Mouse (Mus musculus): ENCODE measurements around the gene Ly6g5c. TPM values are rescaled to one million over a fixed set of nuclear protein-coding genes. Genes with fewer than 3 reads are reported as not detected.
A peak's percentile ranks its signal among the peaks of the same experiment; 100 is the strongest.

Ly6g5c gene
- polyA plus RNA-seq, 1 experiment: 0.28 TPM

GRCm38 (mm10) chr17:35064378-35064877 lies 43.7 kb upstream of the Ly6g5c start:
- Histone ChIP-seq H3K27me3 (ENCODE audit: control insufficient read depth, insufficient read depth, low read length) (no peaks in the 10 kb centered on the region), H3K27ac (ENCODE audit: insufficient read depth, low read length) (peak overlapping the region; percentile 82), H3K4me3 (replicated peaks; ENCODE audit: insufficient read depth, low read depth, low read length) (no peak overlapping the region), H3K4me1 (ENCODE audit: control insufficient read depth, insufficient read depth, low read length) (peaks cover 43% of the 10 kb centered on the region)
- WGBS: 19% methylated on average over 10 of the region's 10 CpGs
- peak; percentile 73 to 79 for DNase-seq
- TF ChIP-seq CTCF (IDR thresholded peaks at IDR 0.05; ENCODE audit: borderline replicate concordance, insufficient read depth, low read depth, low read length): no peak
- TF ChIP-seq POLR2A (IDR thresholded peaks at IDR 0.05; ENCODE audit: borderline replicate concordance, insufficient read depth, low read length): no peak

- Histone ChIP-seq H3K4me1 (ENCODE audit: control insufficient read depth, insufficient read depth, low read length) (peaks cover 45% of the 10 kb centered on the region), H3K4me3 (replicated peaks; ENCODE audit: insufficient read depth, low read depth, low read length) (peak within 1 kb of the TSS; percentile 45), H3K27ac (ENCODE audit: insufficient read depth, low read length) (peak within 1 kb of the TSS; percentile 82), H3K27me3 (ENCODE audit: control insufficient read depth, insufficient read depth, low read length) (no peaks in the 10 kb centered on the region)
- 9% methylated on average over 48 of the region's 48 CpGs for WGBS
- TF ChIP-seq POLR2A (IDR thresholded peaks at IDR 0.05; ENCODE audit: borderline replicate concordance, insufficient read depth, low read length) (peak; percentile 38; the same call in 1 of the 2 replicates), CTCF (IDR thresholded peaks at IDR 0.05; ENCODE audit: borderline replicate concordance, insufficient read depth, low read depth, low read length) (no peak)
- peak; percentile 72 to 77 for DNase-seq
These were observed 42.8 kb upstream of the Ly6g5c start, which contains the start of gene Ly6g6c for GRCm38 (mm10) chr17:35064951-35065947. TSS of gene Ly6g6c (plus strand) at chr17:35065388.

- peaks cover 41% of the 10 kb centered on the region for H3K4me1 ChIP-seq (ENCODE audit: control insufficient read depth, insufficient read depth, low read length)
- no peaks in the 10 kb centered on the region for H3K27me3 ChIP-seq (ENCODE audit: control insufficient read depth, insufficient read depth, low read length)
- peak within 1 kb of the TSS; percentile 45 for H3K4me3 ChIP-seq (replicated peaks; ENCODE audit: insufficient read depth, low read depth, low read length)
- peak within 1 kb of the TSS; percentile 17; the same call in 1 of the 2 replicates for H3K27ac ChIP-seq (ENCODE audit: insufficient read depth, low read length)
- 76% methylated on average over 10 of the region's 10 CpGs for whole genome bisulfite sequencing
- DNase-seq: peak in 1 of 2 experiments; percentile 22
- no peak for TF ChIP-seq POLR2A (IDR thresholded peaks at IDR 0.05; ENCODE audit: borderline replicate concordance, insufficient read depth, low read length)
- no peak for TF ChIP-seq CTCF (IDR thresholded peaks at IDR 0.05; ENCODE audit: borderline replicate concordance, insufficient read depth, low read depth, low read length)
These were observed 42.0 kb upstream of the Ly6g5c start, which contains the start of gene Mpig6b for GRCm38 (mm10) chr17:35066084-35066483. TSS of gene Mpig6b (minus strand) at chr17:35066184.

- peak; percentile 43 to 63 for DNase-seq
- H3K27ac ChIP-seq (ENCODE audit: insufficient read depth, low read length): peak overlapping the region; percentile 86; the same call in 1 of the 2 replicates
- H3K4me1 ChIP-seq (ENCODE audit: control insufficient read depth, insufficient read depth, low read length): peaks cover 50% of the 10 kb centered on the region
- 62% methylated on average over 17 of the region's 17 CpGs for WGBS
- TF ChIP-seq CTCF (IDR thresholded peaks at IDR 0.05; ENCODE audit: borderline replicate concordance, insufficient read depth, low read depth, low read length) (no peak), POLR2A (IDR thresholded peaks at IDR 0.05; ENCODE audit: borderline replicate concordance, insufficient read depth, low read length) (no peak)
- no peak overlapping the region for H3K4me3 ChIP-seq (replicated peaks; ENCODE audit: insufficient read depth, low read depth, low read length)
- no peaks in the 10 kb centered on the region for H3K27me3 ChIP-seq (ENCODE audit: control insufficient read depth, insufficient read depth, low read length)
These were observed 39.7 kb upstream of the Ly6g5c start for GRCm38 (mm10) chr17:35068213-35068914.

GRCm38 (mm10) chr17:35070556-35071229 lies 37.4 kb upstream of the Ly6g5c start:
- Histone ChIP-seq H3K27me3 (ENCODE audit: control insufficient read depth, insufficient read depth, low read length) (no peaks in the 10 kb centered on the region), H3K27ac (ENCODE audit: insufficient read depth, low read length) (peak overlapping the region; percentile 97), H3K4me3 (replicated peaks; ENCODE audit: insufficient read depth, low read depth, low read length) (peak overlapping the region; percentile 16), H3K4me1 (ENCODE audit: control insufficient read depth, insufficient read depth, low read length) (peaks cover 43% of the 10 kb centered on the region)
- TF ChIP-seq POLR2A (IDR thresholded peaks at IDR 0.05; ENCODE audit: borderline replicate concordance, insufficient read depth, low read length): no peak; the same call in 1 of the 2 replicates
- peak; percentile 78 for TF ChIP-seq CTCF (IDR thresholded peaks at IDR 0.05; ENCODE audit: borderline replicate concordance, insufficient read depth, low read depth, low read length)
- WGBS: 5% methylated on average over 6 of the region's 6 CpGs
- DNase-seq: peak; percentile 87 to 97

GRCm38 (mm10) chr17:35071454-35071853 lies 36.6 kb upstream of the Ly6g5c start:
- Histone ChIP-seq H3K4me1 (ENCODE audit: control insufficient read depth, insufficient read depth, low read length) (peaks cover 43% of the 10 kb centered on the region), H3K4me3 (replicated peaks; ENCODE audit: insufficient read depth, low read depth, low read length) (no peak overlapping the region), H3K27ac (ENCODE audit: insufficient read depth, low read length) (peak overlapping the region; percentile 98), H3K27me3 (ENCODE audit: control insufficient read depth, insufficient read depth, low read length) (no peaks in the 10 kb centered on the region)
- whole genome bisulfite sequencing: 41% methylated on average over 9 of the region's 9 CpGs
- no peak for TF ChIP-seq CTCF (IDR thresholded peaks at IDR 0.05; ENCODE audit: borderline replicate concordance, insufficient read depth, low read depth, low read length)
- no peak for TF ChIP-seq POLR2A (IDR thresholded peaks at IDR 0.05; ENCODE audit: borderline replicate concordance, insufficient read depth, low read length)
- DNase-seq: peak; percentile 46 to 49

GRCm38 (mm10) chr17:35074097-35074496 lies 34.0 kb upstream of the Ly6g5c start:
- Histone ChIP-seq H3K4me1 (ENCODE audit: control insufficient read depth, insufficient read depth, low read length) (peaks cover 52% of the 10 kb centered on the region), H3K27me3 (ENCODE audit: control insufficient read depth, insufficient read depth, low read length) (no peaks in the 10 kb centered on the region), H3K4me3 (replicated peaks; ENCODE audit: insufficient read depth, low read depth, low read length) (peak overlapping the region; percentile 5), H3K27ac (ENCODE audit: insufficient read depth, low read length) (peak overlapping the region; percentile 73)
- WGBS: 9% methylated on average over 17 of the region's 17 CpGs
- peak; percentile 89 to 92 for DNase-seq
- no peak for TF ChIP-seq CTCF (IDR thresholded peaks at IDR 0.05; ENCODE audit: borderline replicate concordance, insufficient read depth, low read depth, low read length)
- peak; percentile 39; the same call in 1 of the 2 replicates for TF ChIP-seq POLR2A (IDR thresholded peaks at IDR 0.05; ENCODE audit: borderline replicate concordance, insufficient read depth, low read length)
